Mouse (Mus musculus): ENCODE measurements around the gene Gtdc1.

- TF ChIP-seq CTCF (IDR thresholded peaks at IDR 0.05; ENCODE audit: low read depth) = no peak
- no peak for TF ChIP-seq EP300 (IDR thresholded peaks at IDR 0.05; ENCODE audit: low read depth)
Measured at GRCm38 (mm10) chr2:44916286-44916685, 11.2 kb downstream of the Gtdc1 start.
